Mouse (Mus musculus) myocyte (in vitro differentiated cells): ENCODE data around the gene Nt5c3b. TPM values are rescaled to one million over a fixed set of nuclear protein-coding genes. Genes with fewer than 3 reads are reported as not detected.

ENCODE experiments used
- H3K27me3 ChIP-seq: one replicate; pipeline ENCODE4 v1.6.1; 2011; ENCODE audit not compliant: control insufficient read depth, insufficient read depth, insufficient read length
- H3K36me3 ChIP-seq: one replicate; pipeline ENCODE4 v1.6.1; 2011; ENCODE audit not compliant: control insufficient read depth, insufficient read depth
- H3K4me2 ChIP-seq: one replicate; pipeline ENCODE4 v1.6.1; 2011; ENCODE audit warnings: low read depth, control low read depth
- H3K4me3 ChIP-seq: one replicate; pipeline ENCODE4 v1.5.1; 2011; ENCODE audit warnings: mild to moderate bottlenecking, control low read depth, moderate library complexity
- H3K79me2 ChIP-seq: one replicate; pipeline ENCODE4 v1.6.1; 2011; ENCODE audit not compliant: control insufficient read depth, insufficient read depth
- H3ac ChIP-seq: one replicate; pipeline ENCODE4 v1.6.1; 2011; ENCODE audit not compliant: control insufficient read depth, insufficient read length
- CEBPB ChIP-seq: IDR thresholded peaks from 2 replicates; pipeline ENCODE4 v1.6.1; 2011; ENCODE audit warnings: mild to moderate bottlenecking, moderate library complexity; ENCODE audit not compliant: poor library complexity, insufficient read depth, severe bottlenecking
- E2F4 ChIP-seq: IDR thresholded peaks from one replicate; pipeline ENCODE4 v1.6.1; 2011; ENCODE audit warnings: mild to moderate bottlenecking, control low read depth, moderate library complexity; ENCODE audit not compliant: insufficient read depth
- MAX ChIP-seq: IDR thresholded peaks from one replicate; pipeline ENCODE4 v1.6.1; 2011; ENCODE audit warnings: low read depth, mild to moderate bottlenecking, control low read depth
- MYOD1 ChIP-seq, 3 experiments: IDR thresholded peaks; one replicate each; pipeline ENCODE4 v1.6.1; 2011; ENCODE audit warnings: control low read depth in 2 of 3, low read depth in 2 of 3, mild to moderate bottlenecking in 2 of 3, moderate library complexity in 1 of 3; ENCODE audit not compliant: insufficient read length in 2 of 3, control insufficient read depth in 1 of 3
- MYOG ChIP-seq, 3 experiments: IDR thresholded peaks; one replicate each; pipeline ENCODE4 v1.6.1; 2011; ENCODE audit warnings: control low read depth in 2 of 3, low read depth in 2 of 3, mild to moderate bottlenecking in 2 of 3; ENCODE audit not compliant: insufficient read length in 2 of 3, control insufficient read depth in 1 of 3, insufficient read depth in 1 of 3
- POLR2A ChIP-seq: IDR thresholded peaks from one replicate; pipeline ENCODE4 v1.6.1; 2011; ENCODE audit warnings: low read depth, mild to moderate bottlenecking, control low read depth, moderate library complexity; ENCODE audit not compliant: insufficient read length
- POLR2AphosphoS2 ChIP-seq: IDR thresholded peaks from one replicate; pipeline ENCODE4 v1.6.1; 2011; ENCODE audit warnings: low read depth, control low read depth; ENCODE audit not compliant: insufficient read length
- REST ChIP-seq: IDR thresholded peaks from one replicate; pipeline ENCODE4 v1.6.1; 2011; ENCODE audit warnings: mild to moderate bottlenecking, control low read depth, moderate library complexity; ENCODE audit not compliant: insufficient read depth, insufficient read length
- SRF ChIP-seq: IDR thresholded peaks from one replicate; pipeline ENCODE4 v1.6.1; 2011; ENCODE audit warnings: low read depth; ENCODE audit not compliant: control insufficient read depth, insufficient read length
- TCF12 ChIP-seq: IDR thresholded peaks from one replicate; pipeline ENCODE4 v1.6.1; 2011; ENCODE audit warnings: mild to moderate bottlenecking, control low read depth; ENCODE audit not compliant: poor library complexity, insufficient read depth, severe bottlenecking
- TCF3 ChIP-seq: IDR thresholded peaks from one replicate; pipeline ENCODE4 v1.6.1; 2011; ENCODE audit warnings: low read depth, control low read depth; ENCODE audit not compliant: insufficient read length
- USF1 ChIP-seq: IDR thresholded peaks from one replicate; pipeline ENCODE4 v1.6.1; 2011; ENCODE audit warnings: low read depth, mild to moderate bottlenecking, control low read depth, moderate library complexity
- polyA plus RNA-seq: library from polyadenylated mRNA; unstranded; fragments of >200 nt; fragmentation: generic; extraction: Trizol; gene quantifications from one replicate; pipeline ENCODE4 v1.2.1, GENCODE M21; 2012; ENCODE audit warnings: missing spikeins

The Nt5c3b gene
- polyA plus RNA-seq, 1 experiment = 47.6 TPM

DNA sequence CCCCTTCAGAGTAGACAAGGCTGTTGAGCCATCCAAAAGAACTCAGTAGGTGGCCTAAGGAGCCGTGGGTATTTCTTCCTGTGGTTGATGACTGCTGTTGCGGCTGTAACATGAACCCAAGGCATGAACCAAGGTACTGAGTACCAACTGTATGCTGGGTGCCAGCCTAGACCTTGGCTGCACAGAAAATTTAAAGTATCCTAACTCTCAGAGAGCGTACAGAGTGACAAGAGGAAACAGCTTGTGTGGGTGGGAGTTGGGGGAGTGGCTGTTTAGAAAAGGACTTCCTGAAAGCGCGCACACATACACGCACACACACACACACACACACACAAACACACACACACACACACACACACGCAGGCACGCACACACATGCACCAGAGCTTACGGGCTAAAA lies 42.3 kb downstream of the Nt5c3b start:
- H3K4me2 ChIP-seq = peak overlapping the region; percentile 49

DNA sequence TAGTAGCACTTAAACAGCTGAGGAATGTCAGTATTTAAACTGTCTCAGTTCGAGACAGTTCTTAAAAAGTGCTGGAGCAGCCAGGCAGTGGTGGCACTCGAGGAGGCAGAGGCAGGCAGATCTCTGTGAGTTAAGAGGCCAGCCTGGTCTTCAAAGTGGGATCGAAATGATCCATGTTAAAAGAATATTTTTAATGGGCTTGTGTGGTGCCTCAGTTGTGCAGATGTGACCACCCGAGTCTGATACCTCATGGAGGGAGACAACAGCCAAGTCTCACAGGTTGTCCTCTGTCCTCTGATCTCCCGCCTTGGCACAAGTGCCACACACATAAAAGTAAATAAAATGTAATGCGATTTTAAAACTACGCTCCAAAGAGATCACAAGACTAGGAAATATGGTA lies 43.1 kb downstream of the Nt5c3b start:
- peaks cover 37% of the 10 kb centered on the region for H3K79me2 ChIP-seq
- no peaks in the 10 kb centered on the region for H3K36me3 ChIP-seq
- H3K4me2 ChIP-seq = peak overlapping the region; percentile 13
- H3K27me3 ChIP-seq = no peaks in the 10 kb centered on the region
- TF ChIP-seq E2F4 (no peak), MAX (no peak)
- no peak overlapping the region for H3ac ChIP-seq
- no peak overlapping the region for H3K4me3 ChIP-seq

More for the DNA sequence above, 42.3 kb downstream of the Nt5c3b start:
- no peaks in the 10 kb centered on the region for H3K27me3 ChIP-seq
- peaks cover 29% of the 10 kb centered on the region for H3K79me2 ChIP-seq
- no peak overlapping the region for H3K4me3 ChIP-seq
- H3ac ChIP-seq = no peak overlapping the region
- no peaks in the 10 kb centered on the region for H3K36me3 ChIP-seq
- TF ChIP-seq MAX (no peak), MYOD1 (IDR thresholded peaks at IDR 0.05; ENCODE audit: control insufficient read depth in 1 of 3, insufficient read length in 2 of 3, low read depth in 2 of 3) (peak in 2 of 3 experiments; percentile 15 to 49), USF1 (no peak), TCF3 (no peak), MYOG (IDR thresholded peaks at IDR 0.05; ENCODE audit: control insufficient read depth in 1 of 3, insufficient read depth in 1 of 3, insufficient read length in 2 of 3, low read depth in 2 of 3) (peak in 2 of 3 experiments; percentile 20 to 68), POLR2AphosphoS2 (no peak), REST (no peak), SRF (no peak), E2F4 (no peak), POLR2A (no peak), TCF12 (peak; percentile 12), CEBPB (no peak)

DNA sequence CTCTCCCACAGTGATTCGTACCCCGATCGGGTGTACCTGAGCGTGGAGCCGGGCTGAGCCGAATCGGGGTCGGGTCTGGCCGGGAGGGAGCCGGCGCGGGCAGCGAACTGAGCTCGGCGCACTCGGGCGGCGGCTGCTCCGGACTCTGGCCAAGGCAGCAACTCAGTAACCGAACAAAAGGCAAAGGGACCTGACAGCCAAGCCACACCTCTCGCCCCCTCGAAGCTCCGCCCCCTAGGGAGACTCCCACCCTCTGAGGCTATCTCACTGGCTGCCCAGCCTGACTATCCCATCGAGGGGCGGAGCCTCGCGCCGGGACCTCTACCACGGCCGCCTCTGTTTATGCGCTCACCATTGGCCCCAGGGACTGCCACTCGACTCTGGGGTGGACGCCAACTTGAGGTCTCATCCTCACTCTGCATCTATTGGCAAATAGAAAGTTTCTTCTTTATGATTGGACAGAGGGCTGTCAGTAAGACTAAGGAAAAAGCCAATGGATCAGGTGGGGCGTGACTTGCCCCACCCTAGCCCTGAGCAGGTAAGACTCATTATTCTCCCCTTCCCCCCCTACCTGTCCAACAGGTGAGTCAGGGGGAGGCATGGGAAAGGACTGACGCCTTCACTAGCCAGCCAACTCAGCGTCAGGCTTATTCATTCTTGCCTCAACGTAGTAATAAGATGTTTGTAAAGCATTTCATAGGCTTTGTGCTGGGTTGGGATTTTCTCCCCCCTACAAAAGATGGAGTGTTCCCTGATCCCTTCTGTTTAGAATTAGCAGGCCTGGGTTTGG lies 43.8 kb downstream of the Nt5c3b start, which contains the start of gene Jup:
Gene Jup, minus strand, starts transcription at position 164 of the 790 bp plus-strand sequence.
- Histone ChIP-seq H3K4me2 (peak within 1 kb of the TSS; percentile 78), H3K36me3 (no peaks in the 10 kb centered on the region), H3ac (peak within 1 kb of the TSS; percentile 16), H3K4me3 (peak within 1 kb of the TSS; percentile 77), H3K27me3 (no peaks in the 10 kb centered on the region), H3K79me2 (peaks cover 44% of the 10 kb centered on the region)
- TF ChIP-seq TCF3 = no peak
- no peak for TF ChIP-seq REST
- no peak for TF ChIP-seq MYOD1 (IDR thresholded peaks at IDR 0.05; ENCODE audit: control insufficient read depth in 1 of 3, insufficient read length in 2 of 3, low read depth in 2 of 3)
- TF ChIP-seq CEBPB = no peak
- TF ChIP-seq POLR2AphosphoS2 = peak; percentile 98
- TF ChIP-seq MAX = no peak
- TF ChIP-seq MYOG (IDR thresholded peaks at IDR 0.05; ENCODE audit: control insufficient read depth in 1 of 3, insufficient read depth in 1 of 3, insufficient read length in 2 of 3, low read depth in 2 of 3) = peak in 2 of 3 experiments; percentile 19 to 20
- no peak for TF ChIP-seq USF1
- peak; percentile 99 for TF ChIP-seq POLR2A
- no peak for TF ChIP-seq E2F4
- no peak for TF ChIP-seq SRF
- no peak for TF ChIP-seq TCF12

DNA sequence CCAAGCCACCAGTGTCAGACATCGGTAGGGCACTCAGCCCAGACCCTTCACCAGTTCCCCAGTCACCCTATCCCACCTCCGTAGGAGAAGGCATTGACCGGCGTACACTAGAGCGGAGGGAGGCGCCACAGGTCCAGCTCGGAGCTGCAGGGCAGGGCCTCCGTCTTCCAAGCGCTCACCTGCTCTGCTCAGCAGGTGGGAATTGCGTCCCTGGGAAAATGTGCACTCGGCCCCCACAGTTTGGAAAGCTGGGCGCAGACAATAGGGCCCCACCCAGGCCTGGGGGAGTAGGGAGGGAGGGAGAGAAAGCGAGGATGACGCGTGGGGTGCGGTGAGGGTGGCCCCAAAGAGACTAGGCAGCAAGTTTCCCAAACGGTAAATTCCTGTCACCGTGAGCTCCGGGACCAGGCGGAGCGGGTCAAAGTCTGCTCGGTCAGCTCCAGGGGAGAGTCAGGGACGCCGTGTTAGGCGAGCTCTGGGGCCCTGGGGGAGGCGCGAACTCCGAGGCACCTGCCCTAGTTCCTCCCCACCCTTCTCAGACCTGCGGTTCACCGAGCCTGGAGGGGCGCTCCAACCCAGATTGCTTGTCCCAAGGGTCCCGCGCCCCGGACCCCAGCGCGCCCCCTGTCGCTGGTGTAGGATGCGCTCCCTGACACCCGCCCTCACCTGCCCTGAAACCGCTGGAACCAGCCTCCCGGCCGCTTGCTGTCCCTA lies 44.6 kb downstream of the Nt5c3b start:
- Histone ChIP-seq H3K4me3 (peak overlapping the region; percentile 77), H3ac (peak overlapping the region; percentile 16), H3K79me2 (peaks cover 52% of the 10 kb centered on the region), H3K4me2 (peak overlapping the region; percentile 78), H3K36me3 (no peaks in the 10 kb centered on the region), H3K27me3 (no peaks in the 10 kb centered on the region)
- TF ChIP-seq CEBPB (no peak), MYOD1 (IDR thresholded peaks at IDR 0.05; ENCODE audit: control insufficient read depth in 1 of 3, insufficient read length in 2 of 3, low read depth in 2 of 3) (peak in 1 of 3 experiments; percentile 40)
